Mouse (Mus musculus) kidney, adult 2 months (tissue): Measurements from ENCODE around the gene Hes1.

Source experiments
- CTCF ChIP-seq: fragments of 200-500 bp; conservative IDR thresholded peaks from 2 replicates; pipeline ENCODE4 v1.5.1; 2011; ENCODE audit warnings: low read depth, mild to moderate bottlenecking, control low read depth, low read length, moderate library complexity, mixed read lengths; ENCODE audit not compliant: insufficient read depth, insufficient read length
- POLR2A ChIP-seq: fragments of 200-500 bp; IDR thresholded peaks from one replicate; pipeline ENCODE4 v1.6.1; 2011; ENCODE audit warnings: low read depth, low read length, control low read depth

GRCm38 (mm10) chr16:30069580-30069949, 5.4 kb downstream of the Hes1 start:
- TF ChIP-seq POLR2A: no peak
- no peak for TF ChIP-seq CTCF
